Mouse (Mus musculus) liver, embryonic 14.5 days (tissue): ENCODE measurements at regions not wholly inside any gene's neighbourhood (a gene's known extent, or its start where the extent isn't known, plus 50 kb on each side); places are given as distances from the start of the nearest gene placed in this dataset.

Experiments used
- ATAC-seq: fragments of 200-750 bp; cut with Nextera tagmentation; 2 replicates; pipeline ENCODE4 v1.8.0; 2017; ENCODE audit warnings: moderate number of reproducible peaks, mild to moderate bottlenecking, moderate library complexity; ENCODE audit not compliant: insufficient read depth
- DNase-seq, 3 experiments: peaks; one replicate each; pipeline ENCODE4 v3.0.0-alpha.2; 2012 to 2013; ENCODE audit warnings: low read depth in 3 of 3, low spot score in 3 of 3
- H3K27ac ChIP-seq: fragments of 300-500 bp; sonication (generic); 2 replicates; pipeline ENCODE4 v1.5.1; 2014; ENCODE audit warnings: moderate library complexity, mild to moderate bottlenecking, control low read depth, inconsistent platforms
- H3K27me3 ChIP-seq: fragments of 300-500 bp; sonication (generic); 2 replicates; pipeline ENCODE4 v1.6.1; 2014; ENCODE audit warnings: mild to moderate bottlenecking, low read length, moderate library complexity; ENCODE audit not compliant: control insufficient read depth, insufficient read depth
- H3K36me3 ChIP-seq: fragments of 300-500 bp; sonication (generic); replicated peaks from 2 replicates; pipeline ENCODE4 v1.6.1; 2014; ENCODE audit warnings: low read depth; ENCODE audit not compliant: control insufficient read depth, insufficient read depth
- H3K4me1 ChIP-seq, 2 experiments: fragments of 200-500 bp in 1 of 2; fragments of 300-500 bp in 1 of 2; sonication (generic) in 1 of 2; replicated peaks; 2 replicates each; pipeline ENCODE4 v1.6.1; 2012 to 2014; ENCODE audit warnings: antibody characterized with exemption in 1 of 2, inconsistent platforms in 1 of 2, low read length in 1 of 2; ENCODE audit not compliant: control insufficient read depth in 2 of 2, insufficient read depth in 2 of 2
- H3K4me2 ChIP-seq: fragments of 300-500 bp; sonication (generic); 2 replicates; pipeline ENCODE4 v1.6.1; 2014; ENCODE audit warnings: low read depth, mild to moderate bottlenecking, control low read depth, moderate library complexity
- H3K4me3 ChIP-seq, 2 experiments: fragments of 200-500 bp in 1 of 2; fragments of 300-500 bp in 1 of 2; sonication (generic) in 1 of 2; 2 replicates each; pipeline ENCODE4 v1.5.1; 2012 to 2014; ENCODE audit warnings: low read depth in 2 of 2, low read length in 2 of 2, mild to moderate bottlenecking in 2 of 2, control low read depth in 1 of 2, inconsistent platforms in 1 of 2, moderate library complexity in 1 of 2; ENCODE audit not compliant: insufficient read depth in 1 of 2
- H3K9ac ChIP-seq: fragments of 300-500 bp; sonication (generic); replicated peaks from 2 replicates; pipeline ENCODE4 v1.6.1; 2014; ENCODE audit warnings: mild to moderate bottlenecking, control low read depth, moderate library complexity
- H3K9me3 ChIP-seq: fragments of 300-500 bp; sonication (generic); 2 replicates; pipeline ENCODE4 v1.6.1; 2016; ENCODE audit warnings: low read length, mixed read lengths; ENCODE audit not compliant: control insufficient read depth
- CTCF ChIP-seq: IDR thresholded peaks from 2 replicates; pipeline ENCODE4 v1.5.1; 2016; ENCODE audit warnings: antibody characterized with exemption, low read depth, control low read depth
- EP300 ChIP-seq: IDR thresholded peaks from 2 replicates; pipeline ENCODE4 v1.6.1; 2016; ENCODE audit warnings: antibody characterized with exemption, low read depth
- WGBS: fragments of 180-500 bp; shearing (Covaris S2); extraction: QIAGEN DNeasy Blood & Tissue Kit; methylation state at CpG from one replicate; pipeline ENCODE4 v1.1.7; 2014; ENCODE audit not compliant: insufficient replicate concordance; 5-methylcytosine and 5-hydroxymethylcytosine counted together

- H3K4me2 ChIP-seq, result no peak overlapping the region
- TF ChIP-seq CTCF (no peak), EP300 (no peak)
- no peak for DNase-seq
- no peak overlapping the region for H3K27ac ChIP-seq
- H3K36me3 ChIP-seq, result no peaks in the 10 kb centered on the region
- no peak for ATAC-seq
- no peaks in the 10 kb centered on the region for H3K4me1 ChIP-seq
- H3K4me3 ChIP-seq, result no peak overlapping the region
- no peaks in the 10 kb centered on the region for H3K27me3 ChIP-seq
- H3K9me3 ChIP-seq, result no peaks in the 10 kb centered on the region
- H3K9ac ChIP-seq, result no peak overlapping the region
- 38% methylated on average over 3 of the region's 3 CpGs for WGBS
Observed at GRCm38 (mm10) chr2:162735761-162736160, 74.8 kb upstream of the Ptprt start.

GRCm38 (mm10) chr2:162734286-162734685 is 73.3 kb upstream of the Ptprt start:
- Histone ChIP-seq H3K27ac (no peak overlapping the region), H3K27me3 (no peaks in the 10 kb centered on the region), H3K4me2 (no peak overlapping the region), H3K36me3 (no peaks in the 10 kb centered on the region), H3K4me1 (no peaks in the 10 kb centered on the region), H3K9me3 (no peaks in the 10 kb centered on the region), H3K9ac (no peak overlapping the region), H3K4me3 (no peak overlapping the region)
- 66% methylated on average over 4 of the region's 4 CpGs for WGBS
- DNase-seq, result no peak
- TF ChIP-seq CTCF, result no peak
- no peak for TF ChIP-seq EP300
- ATAC-seq, result no peak

GRCm38 (mm10) chr2:162720016-162720415 is 59.1 kb upstream of the Ptprt start:
- Histone ChIP-seq H3K36me3 (no peaks in the 10 kb centered on the region), H3K27me3 (no peaks in the 10 kb centered on the region), H3K9me3 (no peaks in the 10 kb centered on the region), H3K4me2 (no peak overlapping the region), H3K9ac (no peak overlapping the region), H3K4me3 (no peak overlapping the region), H3K4me1 (no peaks in the 10 kb centered on the region), H3K27ac (no peak overlapping the region)
- DNase-seq (no peak), ATAC-seq (no peak)
- 17% methylated on average over 3 of the region's 3 CpGs for WGBS
- no peak for TF ChIP-seq EP300
- TF ChIP-seq CTCF, result no peak

GRCm38 (mm10) chr2:162718466-162718865 is 57.5 kb upstream of the Ptprt start:
- Histone ChIP-seq H3K9ac (no peak overlapping the region), H3K4me2 (no peak overlapping the region), H3K27ac (no peak overlapping the region), H3K36me3 (no peaks in the 10 kb centered on the region), H3K4me3 (no peak overlapping the region), H3K4me1 (no peaks in the 10 kb centered on the region), H3K27me3 (no peaks in the 10 kb centered on the region), H3K9me3 (no peaks in the 10 kb centered on the region)
- WGBS, result 56% methylated on average over 7 of the region's 7 CpGs
- TF ChIP-seq EP300 (no peak), CTCF (no peak)
- ATAC-seq, result no peak
- DNase-seq, result no peak

GRCm38 (mm10) chr2:162714976-162715375 is 54.0 kb upstream of the Ptprt start:
- no peak overlapping the region for H3K9ac ChIP-seq
- WGBS, result 58% methylated on average over 8 of the region's 8 CpGs

More at GRCm38 (mm10) chr2:162714976-162715375, 54.0 kb upstream of the Ptprt start:
- Histone ChIP-seq H3K4me2 (no peak overlapping the region), H3K36me3 (no peaks in the 10 kb centered on the region), H3K27me3 (no peaks in the 10 kb centered on the region), H3K27ac (no peak overlapping the region), H3K4me1 (no peaks in the 10 kb centered on the region), H3K9me3 (no peaks in the 10 kb centered on the region), H3K4me3 (no peak overlapping the region)
- DNase-seq (no peak), ATAC-seq (no peak)
- TF ChIP-seq CTCF (no peak), EP300 (no peak)
